Mouse (Mus musculus) forebrain, embryonic 13.5 days (tissue): ENCODE results near the gene Syt2. TPM values are rescaled to one million over a fixed set of nuclear protein-coding genes. Genes with fewer than 3 reads are reported as not detected.

Experiments used
- ATAC-seq: fragments of 200-750 bp; cut with Nextera tagmentation; 2 replicates; pipeline ENCODE4 v1.8.0; 2017
- H3K27ac ChIP-seq: fragments of 300-500 bp; sonication (generic); 2 replicates; pipeline ENCODE4 v1.5.1; 2015; ENCODE audit warnings: inconsistent platforms, mild to moderate bottlenecking, moderate library complexity
- H3K27me3 ChIP-seq: fragments of 300-500 bp; sonication (generic); 2 replicates; pipeline ENCODE4 v1.6.1; 2015; ENCODE audit warnings: mild to moderate bottlenecking, inconsistent platforms
- H3K36me3 ChIP-seq: fragments of 300-500 bp; sonication (generic); 2 replicates; pipeline ENCODE4 v1.6.1; 2015; ENCODE audit warnings: mild to moderate bottlenecking, inconsistent platforms; ENCODE audit not compliant: poor library complexity, severe bottlenecking
- H3K4me1 ChIP-seq: fragments of 300-500 bp; sonication (generic); 2 replicates; pipeline ENCODE4 v1.6.1; 2015; ENCODE audit warnings: inconsistent platforms
- H3K4me2 ChIP-seq: fragments of 300-500 bp; sonication (generic); 2 replicates; pipeline ENCODE4 v1.6.1; 2015; ENCODE audit warnings: inconsistent platforms, mild to moderate bottlenecking, moderate library complexity
- H3K4me3 ChIP-seq: fragments of 300-500 bp; sonication (generic); 2 replicates; pipeline ENCODE4 v1.5.1; 2015; ENCODE audit warnings: mild to moderate bottlenecking, inconsistent platforms
- H3K9ac ChIP-seq: fragments of 300-500 bp; sonication (generic); 2 replicates; pipeline ENCODE4 v1.6.1; 2015; ENCODE audit warnings: mild to moderate bottlenecking, inconsistent platforms
- H3K9me3 ChIP-seq: fragments of 300-500 bp; sonication (generic); replicated peaks from 2 replicates; pipeline ENCODE4 v1.6.1; 2016; ENCODE audit warnings: inconsistent platforms
- WGBS: fragments of 180-500 bp; shearing (Covaris S2); methylation state at CpG from one replicate; pipeline ENCODE4 v1.1.7; 2015; 5-methylcytosine and 5-hydroxymethylcytosine counted together
- polyA plus RNA-seq: library from polyadenylated mRNA; unstranded; fragments of >200 nt; fragmentation: Nextera tagmentation; extraction: Ambion mirVana; gene quantifications from 2 replicates; pipeline ENCODE4 v1.2.1, GENCODE M21; 2015

Gene Syt2
- polyA plus RNA-seq, 1 experiment from 2014 or later = 1.1 TPM

DNA sequence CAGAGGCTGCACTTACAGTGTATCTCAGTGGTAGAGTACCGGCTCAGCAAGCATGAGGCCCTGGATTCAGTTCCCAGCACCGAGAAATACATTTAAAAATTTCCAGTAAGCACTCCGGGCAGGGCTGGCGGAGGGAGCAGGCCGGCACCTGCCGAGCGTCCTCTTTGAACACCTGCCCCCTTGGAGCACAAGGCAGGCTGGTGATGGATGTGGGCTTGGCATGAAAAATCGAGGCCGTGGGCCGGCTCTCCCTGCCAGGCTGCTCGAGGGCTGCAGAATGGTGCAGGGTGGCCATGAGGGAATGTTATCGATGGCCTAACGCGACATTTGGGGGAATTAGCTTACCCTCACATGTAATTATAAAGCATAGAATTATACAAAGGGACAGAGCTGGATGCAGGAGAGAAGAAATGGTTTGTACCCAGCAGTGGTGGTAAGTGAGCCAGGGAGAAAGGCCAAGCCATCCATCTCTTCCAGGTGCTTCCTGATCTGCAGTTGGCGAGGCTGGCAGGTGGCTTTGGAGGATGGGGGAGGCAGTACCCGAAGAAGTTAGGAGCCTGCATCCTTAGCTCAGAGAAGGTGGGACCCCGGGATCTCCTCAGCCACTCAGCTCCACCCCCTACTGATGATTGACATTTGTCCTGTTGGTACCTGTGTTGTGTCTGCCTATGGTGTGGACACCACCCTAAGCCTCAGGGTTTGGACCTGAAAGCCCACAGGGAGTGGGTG is 51.2 kb downstream of the Syt2 start:
- Histone ChIP-seq H3K4me2 (no peak overlapping the region), H3K36me3 (no peaks in the 10 kb centered on the region), H3K27ac (no peak overlapping the region), H3K9ac (no peak overlapping the region), H3K4me3 (no peak overlapping the region), H3K9me3 (no peaks in the 10 kb centered on the region), H3K4me1 (peaks cover 24% of the 10 kb centered on the region), H3K27me3 (no peaks in the 10 kb centered on the region)
- WGBS = 86% methylated on average over 17 of the region's 17 CpGs
- ATAC-seq = no peak

DNA sequence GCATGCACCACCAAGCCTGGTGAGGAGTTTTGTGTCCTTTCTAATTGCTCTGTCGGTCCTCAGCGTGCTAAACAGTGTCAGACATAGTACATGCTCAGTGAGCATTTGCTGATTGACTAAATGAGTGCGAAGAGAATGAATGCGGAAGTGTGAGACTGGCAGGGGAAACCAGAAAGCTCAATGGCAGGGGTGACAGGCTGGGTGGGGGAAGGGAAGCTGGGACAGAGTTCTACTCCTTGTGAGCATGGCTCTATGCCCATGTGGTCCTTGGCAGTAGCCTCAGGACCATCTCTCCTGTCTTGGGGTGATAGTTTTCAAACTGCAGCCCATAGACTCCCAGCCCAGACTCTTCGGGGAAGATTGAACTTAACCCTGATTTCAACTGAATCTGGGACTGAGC is 52.0 kb downstream of the Syt2 start:
- Histone ChIP-seq H3K9ac (no peak overlapping the region), H3K27me3 (no peaks in the 10 kb centered on the region), H3K4me1 (peaks cover 24% of the 10 kb centered on the region), H3K36me3 (no peaks in the 10 kb centered on the region), H3K27ac (no peak overlapping the region), H3K9me3 (no peaks in the 10 kb centered on the region), H3K4me3 (no peak overlapping the region), H3K4me2 (no peak overlapping the region)
- 66% methylated on average over 5 of the region's 5 CpGs for WGBS
- no peak for ATAC-seq

DNA sequence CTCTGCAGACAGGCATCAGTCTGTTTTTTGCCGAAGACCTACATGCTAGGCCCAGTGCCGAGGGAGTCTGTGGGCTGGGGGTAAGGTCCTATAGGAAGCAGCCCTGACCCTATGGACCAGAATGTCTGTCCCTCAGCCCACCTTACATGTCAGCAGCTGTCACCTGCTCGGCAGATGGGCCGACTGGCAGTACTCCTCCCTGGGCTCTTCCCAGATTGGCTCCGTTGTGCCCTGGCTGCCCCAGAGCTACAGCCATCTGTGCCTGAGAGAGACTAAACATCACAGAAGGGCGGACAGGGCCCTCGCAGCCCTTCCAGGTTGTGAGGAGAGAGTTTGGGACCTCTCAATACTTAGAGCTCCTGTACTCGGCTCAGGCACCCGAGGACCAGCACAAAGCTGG is 52.9 kb downstream of the Syt2 start:
- ATAC-seq = 0 out of 2 replicates have a peak, but pooled peaks have one; percentile 27
- H3K27ac ChIP-seq = no peak overlapping the region

DNA sequence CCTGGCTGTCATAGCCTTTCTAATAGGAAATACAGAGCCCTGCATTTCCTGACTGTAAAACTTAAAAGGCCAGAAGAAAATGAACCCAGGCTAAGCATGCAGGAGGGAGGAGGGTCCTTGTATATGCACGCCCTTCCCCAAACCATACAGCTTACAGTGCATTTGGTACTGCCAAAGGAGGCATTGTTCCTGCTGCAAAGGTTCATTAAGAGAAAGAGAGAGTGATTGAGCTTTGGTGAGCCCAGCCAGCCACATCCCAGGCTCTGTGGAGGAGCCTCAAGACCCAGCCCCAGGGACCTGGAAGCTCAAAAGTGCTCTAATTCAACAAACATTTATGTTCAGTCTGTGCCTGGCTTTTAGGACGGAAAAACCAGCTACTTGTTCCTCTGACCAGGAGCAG is 53.7 kb downstream of the Syt2 start:
- ATAC-seq = peak; percentile 36; the same call in 1 of the 2 replicates
- H3K27me3 ChIP-seq = peaks cover 8% of the 10 kb centered on the region
- H3K4me1 ChIP-seq = peaks cover 24% of the 10 kb centered on the region
- H3K36me3 ChIP-seq = no peaks in the 10 kb centered on the region
- H3K27ac ChIP-seq = peak overlapping the region; percentile 36; the same call in 1 of the 2 replicates
- no peak overlapping the region for H3K4me2 ChIP-seq
- H3K9me3 ChIP-seq = no peaks in the 10 kb centered on the region
- 25% methylated on average over 2 of the region's 2 CpGs for WGBS
- H3K4me3 ChIP-seq = no peak overlapping the region
- no peak overlapping the region for H3K9ac ChIP-seq

More for the DNA sequence above, 52.9 kb downstream of the Syt2 start:
- Histone ChIP-seq H3K9me3 (no peaks in the 10 kb centered on the region), H3K27me3 (0 out of 2 replicates have a peak, but pooled peaks cover 3% of the 10 kb centered on the region), H3K9ac (no peak overlapping the region), H3K4me3 (no peak overlapping the region), H3K4me2 (no peak overlapping the region), H3K36me3 (no peaks in the 10 kb centered on the region), H3K4me1 (peaks cover 24% of the 10 kb centered on the region)
- WGBS = 62% methylated on average over 9 of the region's 9 CpGs

DNA sequence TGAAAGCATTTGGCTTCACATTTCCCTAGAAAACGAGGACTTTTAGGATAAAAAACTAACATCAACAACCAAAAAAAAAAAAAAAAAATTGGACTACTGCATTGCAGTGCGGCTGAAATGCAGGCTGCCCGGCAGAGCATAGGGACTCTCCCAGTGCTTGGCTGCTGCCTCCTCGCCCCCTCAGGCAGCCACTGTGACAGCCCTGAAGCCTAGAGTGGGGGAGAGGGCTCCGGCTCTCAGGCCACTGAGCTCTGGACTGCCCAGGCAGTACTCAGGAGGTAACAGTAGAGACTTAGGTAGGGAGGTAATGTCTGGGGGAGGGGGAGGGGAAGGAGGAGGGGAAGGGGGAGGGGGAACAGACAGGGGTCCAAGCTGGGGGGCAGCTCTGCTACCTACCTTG is 54.2 kb downstream of the Syt2 start:
- H3K27me3 ChIP-seq = peaks cover 13% of the 10 kb centered on the region
- 25% methylated on average over 5 of the region's 5 CpGs for WGBS
- H3K4me3 ChIP-seq = no peak overlapping the region
- no peak overlapping the region for H3K9ac ChIP-seq
- H3K27ac ChIP-seq = peak overlapping the region; percentile 36; the same call in 1 of the 2 replicates
- H3K36me3 ChIP-seq = no peaks in the 10 kb centered on the region
- H3K9me3 ChIP-seq = no peaks in the 10 kb centered on the region
- ATAC-seq = no peak
- peaks cover 24% of the 10 kb centered on the region for H3K4me1 ChIP-seq
- H3K4me2 ChIP-seq = no peak overlapping the region

DNA sequence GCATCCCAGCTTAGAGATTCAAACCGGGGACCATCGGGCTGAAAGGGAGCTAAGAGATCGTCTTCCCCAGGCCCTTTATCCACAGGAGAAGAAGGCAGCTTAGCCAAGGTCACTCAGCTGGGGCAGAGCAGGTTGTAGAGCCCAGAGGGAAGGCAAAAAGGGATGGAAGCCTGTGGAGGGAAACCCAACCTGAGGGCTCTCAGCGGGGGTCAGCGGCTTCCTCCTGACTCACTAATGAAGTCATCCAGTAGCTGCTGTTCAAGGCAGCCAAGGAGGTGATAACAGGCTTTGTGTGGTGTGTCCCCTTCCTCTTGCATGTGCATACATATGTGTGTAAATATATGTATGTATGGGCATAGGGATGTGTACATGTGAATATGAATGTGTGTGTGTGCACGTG is 54.7 kb downstream of the Syt2 start:
- peaks cover 18% of the 10 kb centered on the region for H3K27me3 ChIP-seq
- peaks cover 24% of the 10 kb centered on the region for H3K4me1 ChIP-seq
- ATAC-seq = no peak
- WGBS = 18% methylated on average over 6 of the region's 6 CpGs
- H3K27ac ChIP-seq = no peak overlapping the region
- no peaks in the 10 kb centered on the region for H3K9me3 ChIP-seq
- H3K4me2 ChIP-seq = no peak overlapping the region
- no peak overlapping the region for H3K4me3 ChIP-seq
- H3K36me3 ChIP-seq = no peaks in the 10 kb centered on the region
- H3K9ac ChIP-seq = no peak overlapping the region

DNA sequence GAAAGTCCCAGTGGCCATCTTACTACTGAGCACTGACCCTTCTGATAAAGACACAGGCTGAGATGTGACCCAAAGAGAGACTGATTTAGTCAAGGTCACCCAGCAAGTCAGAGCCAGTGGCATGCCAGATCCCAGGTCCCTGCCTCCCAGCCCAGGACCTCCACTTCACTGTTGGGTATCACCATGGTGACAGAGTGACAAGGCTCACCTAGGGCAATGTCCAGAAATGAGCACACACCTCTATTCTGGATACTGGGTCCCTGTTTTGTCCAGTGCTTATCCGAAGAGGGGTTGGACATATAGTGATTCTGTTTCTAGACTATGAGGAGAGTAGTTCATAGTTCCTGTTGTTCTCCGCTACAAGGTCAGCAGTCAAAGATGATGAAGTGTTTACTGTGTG is 56.8 kb downstream of the Syt2 start:
- Histone ChIP-seq H3K27ac (no peak overlapping the region), H3K4me3 (no peak overlapping the region), H3K4me1 (peaks cover 25% of the 10 kb centered on the region), H3K27me3 (peaks cover 37% of the 10 kb centered on the region), H3K9ac (no peak overlapping the region), H3K9me3 (no peaks in the 10 kb centered on the region), H3K36me3 (no peaks in the 10 kb centered on the region), H3K4me2 (no peak overlapping the region)
- 89% methylated on average over 2 of the region's 2 CpGs for WGBS
- no peak for ATAC-seq

DNA sequence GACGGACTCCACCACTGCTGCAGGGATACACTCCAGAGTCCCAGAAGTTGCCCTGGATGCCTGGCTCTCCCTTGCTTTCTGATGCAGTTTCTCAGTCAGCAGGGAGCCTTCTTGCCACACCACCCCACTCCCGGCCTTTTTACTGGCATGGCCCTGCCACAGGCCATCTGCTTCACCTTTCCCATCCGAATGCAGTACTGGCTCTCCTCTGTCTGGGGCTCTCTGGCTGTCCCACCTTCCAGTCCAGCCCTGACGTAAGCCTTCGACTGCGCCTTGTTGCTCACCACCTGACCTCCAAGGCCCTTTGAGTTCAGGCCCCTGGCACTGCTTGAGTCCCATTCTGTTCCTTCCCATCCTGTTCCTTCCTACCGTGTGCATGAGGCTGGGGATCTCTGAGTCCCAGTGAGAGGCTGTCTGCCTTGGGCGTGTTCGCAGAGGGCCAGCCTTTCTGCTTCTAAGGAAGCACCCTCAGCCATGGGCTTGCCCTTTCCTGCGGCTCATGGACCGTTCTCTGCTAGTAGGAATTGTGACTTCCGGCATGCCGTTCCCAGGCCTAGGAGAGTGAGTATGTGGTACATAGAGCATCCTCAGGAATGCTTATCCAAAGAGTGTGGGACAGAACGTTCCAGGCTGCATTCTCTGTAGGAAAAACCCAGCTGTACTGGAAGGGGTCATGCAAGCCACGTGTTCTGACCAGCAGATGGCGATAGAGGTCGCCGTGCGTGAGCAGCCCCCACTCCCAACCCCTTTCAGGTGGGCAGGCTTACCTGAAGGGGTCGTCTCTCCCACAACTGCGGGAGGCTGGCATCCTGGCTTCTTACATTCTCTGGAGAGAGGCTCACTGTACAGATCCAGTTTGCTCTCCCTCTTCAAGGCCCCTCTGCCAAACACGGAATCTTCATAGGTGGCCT is 58.2 kb downstream of the Syt2 start:
- Histone ChIP-seq H3K4me3 (no peak overlapping the region), H3K27me3 (peaks cover 46% of the 10 kb centered on the region), H3K27ac (no peak overlapping the region), H3K36me3 (no peaks in the 10 kb centered on the region), H3K4me2 (no peak overlapping the region), H3K4me1 (peaks cover 30% of the 10 kb centered on the region), H3K9ac (no peak overlapping the region), H3K9me3 (no peaks in the 10 kb centered on the region)
- no peak for ATAC-seq
- WGBS = 33% methylated on average over 22 of the region's 22 CpGs

DNA sequence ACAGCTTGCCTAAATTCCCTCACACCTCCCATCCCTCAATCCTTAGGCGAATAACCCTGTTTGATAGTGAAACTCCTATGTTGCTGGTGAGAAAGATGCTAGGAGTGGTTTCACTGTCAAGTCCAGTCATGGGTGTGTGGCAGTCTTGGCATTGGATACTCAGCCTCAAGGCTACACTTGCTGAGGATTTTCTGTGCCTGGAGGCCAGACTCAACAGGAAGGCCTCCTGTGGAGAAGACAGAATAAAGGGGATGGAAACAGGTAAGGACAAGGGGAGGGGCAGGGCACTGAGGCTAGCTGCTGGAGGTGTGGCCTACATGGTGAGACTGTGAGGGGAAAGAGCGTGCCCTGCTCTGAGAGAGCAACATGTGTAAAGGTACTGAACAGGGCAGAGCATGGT is 60.1 kb downstream of the Syt2 start:
- H3K4me1 ChIP-seq = peaks cover 32% of the 10 kb centered on the region
- H3K27me3 ChIP-seq = peaks cover 57% of the 10 kb centered on the region
- no peak overlapping the region for H3K4me2 ChIP-seq
- WGBS = 43% methylated on average over 2 of the region's 2 CpGs
- H3K27ac ChIP-seq = no peak overlapping the region
- ATAC-seq = no peak
- H3K9ac ChIP-seq = no peak overlapping the region
- no peaks in the 10 kb centered on the region for H3K36me3 ChIP-seq
- no peaks in the 10 kb centered on the region for H3K9me3 ChIP-seq
- H3K4me3 ChIP-seq = no peak overlapping the region

DNA sequence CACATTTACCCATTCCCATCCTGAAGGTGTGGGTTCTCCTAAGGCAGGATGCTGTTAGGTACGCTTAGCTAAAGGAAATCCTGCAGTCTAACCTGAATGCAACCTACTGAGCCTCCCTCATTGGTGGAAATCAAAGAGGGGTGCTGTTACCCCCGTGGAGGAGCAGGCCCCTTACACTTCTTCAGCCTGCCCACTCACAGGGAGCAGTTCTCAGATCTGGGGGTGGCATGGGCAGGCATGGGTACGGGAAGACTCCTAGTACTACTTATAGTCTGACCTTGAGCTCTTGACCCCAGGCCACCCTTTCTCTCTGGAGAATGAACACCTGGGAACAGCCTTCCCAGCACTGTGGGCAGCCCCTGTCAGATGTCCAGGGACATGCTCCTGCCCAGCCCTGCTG is 61.0 kb downstream of the Syt2 start:
- no peak for ATAC-seq
- peaks cover 61% of the 10 kb centered on the region for H3K27me3 ChIP-seq
- no peak overlapping the region for H3K4me2 ChIP-seq
- WGBS = 71% methylated on average over 3 of the region's 3 CpGs
- H3K9ac ChIP-seq = no peak overlapping the region
- peaks cover 34% of the 10 kb centered on the region for H3K4me1 ChIP-seq
- no peaks in the 10 kb centered on the region for H3K9me3 ChIP-seq
- no peak overlapping the region for H3K4me3 ChIP-seq
- H3K27ac ChIP-seq = no peak overlapping the region
- no peaks in the 10 kb centered on the region for H3K36me3 ChIP-seq

DNA sequence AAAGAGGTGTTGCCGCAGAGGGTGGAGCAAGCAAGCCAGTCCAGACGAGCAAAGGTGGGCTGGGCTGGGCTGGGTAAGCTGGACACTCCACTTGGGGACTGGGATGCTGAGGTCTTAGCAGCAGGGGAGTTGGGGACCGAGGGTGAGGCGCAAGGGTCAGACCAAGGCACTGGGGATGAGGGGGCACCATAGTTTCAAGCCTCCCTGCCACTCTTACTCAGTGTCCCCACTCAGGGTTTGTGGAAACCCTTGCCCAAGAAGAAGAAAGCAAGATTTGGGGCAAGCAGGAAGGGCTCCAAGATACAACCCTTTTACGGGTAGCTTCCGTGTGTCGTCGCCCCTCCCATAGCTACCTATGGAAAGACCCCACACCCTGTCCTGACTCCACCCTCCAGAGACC is 61.8 kb downstream of the Syt2 start:
- no peak overlapping the region for H3K27ac ChIP-seq
- H3K9ac ChIP-seq = peak overlapping the region; percentile 76; the same call in 1 of the 2 replicates
- WGBS = 10% methylated on average over 8 of the region's 8 CpGs
- peaks cover 61% of the 10 kb centered on the region for H3K27me3 ChIP-seq
- no peaks in the 10 kb centered on the region for H3K36me3 ChIP-seq
- H3K4me2 ChIP-seq = peak overlapping the region; percentile 99
- peaks cover 34% of the 10 kb centered on the region for H3K4me1 ChIP-seq
- peak overlapping the region; percentile 61 for H3K4me3 ChIP-seq
- H3K9me3 ChIP-seq = no peaks in the 10 kb centered on the region
- ATAC-seq = peak; percentile 7; the same call in 1 of the 2 replicates

DNA sequence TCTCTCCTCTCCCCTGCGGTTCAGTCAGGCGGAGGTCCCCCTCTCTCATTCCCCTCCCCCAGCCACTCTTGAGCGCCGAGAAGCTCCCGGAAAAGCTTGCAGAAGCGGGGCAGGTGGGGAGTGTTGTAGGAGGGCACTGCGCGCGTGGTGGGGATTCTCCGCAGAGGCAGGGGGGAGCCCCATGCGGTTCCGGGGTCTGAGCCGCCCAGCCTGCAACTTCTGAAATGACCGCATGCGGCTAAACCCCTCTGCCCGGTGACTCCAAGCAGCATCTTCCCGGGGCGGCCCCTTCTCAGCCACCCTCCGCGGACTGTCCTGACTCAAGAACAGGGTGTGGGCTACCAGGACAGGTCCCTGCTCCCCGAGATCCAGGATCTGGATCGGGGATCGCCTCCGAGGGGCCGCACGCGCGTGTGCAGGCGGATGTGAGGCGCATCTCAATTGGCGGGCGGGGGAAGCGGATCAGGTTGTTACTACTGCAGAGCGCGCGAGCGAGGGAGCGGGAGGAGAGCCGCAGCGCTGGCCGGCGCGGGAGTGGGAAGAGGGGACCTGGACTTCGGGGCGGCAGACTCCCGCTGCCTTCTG is 62.4 kb downstream of the Syt2 start:
- peak; percentile 63 for ATAC-seq
- no peaks in the 10 kb centered on the region for H3K9me3 ChIP-seq
- under 1% methylated on average over 46 of the region's 46 CpGs for WGBS
- H3K4me1 ChIP-seq = peaks cover 41% of the 10 kb centered on the region
- H3K36me3 ChIP-seq = no peaks in the 10 kb centered on the region
- peak overlapping the region; percentile 99 for H3K4me2 ChIP-seq
- peaks cover 61% of the 10 kb centered on the region for H3K27me3 ChIP-seq
- no peak overlapping the region; the same call in 1 of the 2 replicates for H3K27ac ChIP-seq
- peak overlapping the region; percentile 76 for H3K9ac ChIP-seq
- H3K4me3 ChIP-seq = peak overlapping the region; percentile 61
